Mouse (Mus musculus): ENCODE data around the gene Tsr3. TPM values are rescaled to one million over a fixed set of nuclear protein-coding genes. Genes with fewer than 3 reads are reported as not detected.

The Tsr3 gene
- total RNA-seq, 1 experiment from 2014 or later = 20.5 TPM

DNA sequence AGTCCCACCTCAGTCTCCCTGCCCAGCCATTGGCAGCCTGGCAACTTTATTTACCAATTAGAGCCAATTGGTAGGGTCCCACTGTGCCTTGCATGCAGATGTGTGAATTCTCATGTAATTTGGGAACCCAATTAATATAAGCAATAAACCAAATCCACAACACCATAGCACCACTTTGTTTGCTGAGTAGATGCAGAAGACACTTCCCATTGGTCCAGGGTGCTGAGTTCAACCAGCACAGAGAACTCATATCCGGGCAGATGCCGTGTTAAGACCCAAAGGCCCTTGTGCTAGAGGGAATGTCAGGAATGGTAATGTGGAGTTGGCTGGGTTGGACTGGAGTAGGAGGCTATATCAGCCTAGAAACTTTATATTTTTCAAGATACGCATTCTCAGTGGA is 35.9 kb downstream of the Tsr3 start:
- no peak for ATAC-seq (ENCODE audit: extremely low read depth, insufficient number of reproducible peaks, low FRiP score, poor library complexity, severe bottlenecking)

- ATAC-seq (ENCODE audit: extremely low read depth, insufficient number of reproducible peaks, low FRiP score, poor library complexity, severe bottlenecking) = 0 out of 2 replicates have a peak, but pooled peaks have one; percentile 33
Observed at GRCm38 (mm10) chr17:25282133-25282532, 42.2 kb downstream of the Tsr3 start.

GRCm38 (mm10) chr17:25285033-25285432 is 45.1 kb downstream of the Tsr3 start:
- peak; percentile 86; the same call in 1 of the 2 replicates for ATAC-seq (ENCODE audit: extremely low read depth, insufficient number of reproducible peaks, low FRiP score, poor library complexity, severe bottlenecking)

DNA sequence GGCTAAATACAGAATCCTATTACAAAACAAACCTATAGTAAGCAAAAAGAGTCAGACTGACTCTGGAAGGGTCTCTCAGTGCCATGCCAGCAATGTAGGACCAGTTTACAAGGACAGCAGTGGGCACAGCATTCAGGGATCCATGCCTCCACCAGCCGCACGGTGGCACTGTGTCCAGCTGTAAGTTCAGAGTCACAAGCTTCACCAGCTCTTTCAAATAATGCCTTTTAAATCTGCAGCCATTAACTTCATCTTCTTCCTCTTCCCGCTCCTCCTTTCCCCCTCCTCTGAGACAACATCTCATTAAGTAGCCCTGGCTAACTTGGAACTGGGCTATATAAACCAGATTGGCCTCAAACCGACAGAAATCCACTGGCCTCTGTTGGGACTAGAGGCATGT is 48.9 kb downstream of the Tsr3 start:
- peak; percentile 58; the same call in 1 of the 2 replicates for ATAC-seq (ENCODE audit: extremely low read depth, insufficient number of reproducible peaks, low FRiP score, poor library complexity, severe bottlenecking)

GRCm38 (mm10) chr17:25290411-25290810 is 50.4 kb downstream of the Tsr3 start:
- no peak for ATAC-seq (ENCODE audit: extremely low read depth, insufficient number of reproducible peaks, low FRiP score, poor library complexity, severe bottlenecking)

Other genes with a start within 250 kb of the Tsr3 start
- gene Cramp1l, start 224.4 kb upstream of the Tsr3 start, total RNA-seq (2017) = 18.3 and 20.7 TPM in 2 replicates
- 40.9 and 48.3 TPM in 2 replicates for gene Ift140, start 224.1 kb upstream of the Tsr3 start, total RNA-seq (2017)
- not detected in 2 replicates for gene Tmem204, start 156.6 kb upstream of the Tsr3 start, total RNA-seq (2017)
- 17.4 and 19.6 TPM in 2 replicates for gene Telo2, start 124.2 kb upstream of the Tsr3 start, total RNA-seq (2017)
- gene Ptx4, start 119.4 kb upstream of the Tsr3 start, total RNA-seq (2017) = not detected in 2 replicates
- gene Clcn7, start 106.8 kb upstream of the Tsr3 start, total RNA-seq (2017) = 21.5 and 25.0 TPM in 2 replicates
- gene Ccdc154, start 77.7 kb upstream of the Tsr3 start, total RNA-seq (2017) = 0.12 TPM in 1 of 2 replicates, not detected in the other
- gene Gm38655, start 64.7 kb upstream of the Tsr3 start, total RNA-seq (2017) = not detected in 2 replicates
- gene BC003965, start 55.6 kb upstream of the Tsr3 start, total RNA-seq (2017) = 6.8 TPM in 2 replicates
- gene Unkl, start 51.8 kb upstream of the Tsr3 start, total RNA-seq (2017) = 20.4 and 23.8 TPM in 2 replicates
- 14.4 and 19.4 TPM in 2 replicates for gene Gnptg, start within 50 bp of the Tsr3 start, total RNA-seq (2017)
- 5.4 and 7.8 TPM in 2 replicates for gene Baiap3, start 16.2 kb downstream of the Tsr3 start, total RNA-seq (2017)
- 303 and 329 TPM in 2 replicates for gene Ube2i, start 34.5 kb downstream of the Tsr3 start, total RNA-seq (2017)
- 0.58 TPM in 1 of 2 replicates, not detected in the other for gene Prss34, start 58.2 kb downstream of the Tsr3 start, total RNA-seq (2017)
- gene Prss28, start 68.5 kb downstream of the Tsr3 start, total RNA-seq (2017) = not detected in 2 replicates
- gene Prss29, start 78.5 kb downstream of the Tsr3 start, total RNA-seq (2017) = not detected in 2 replicates
- not detected in 2 replicates for gene Tpsab1, start 105.4 kb downstream of the Tsr3 start, total RNA-seq (2017)
- not detected in 2 replicates for gene Tpsb2, start 126.1 kb downstream of the Tsr3 start, total RNA-seq (2017)
- gene Tpsg1, start 129.1 kb downstream of the Tsr3 start, total RNA-seq (2017) = not detected in 2 replicates
- 1.5 and 4.3 TPM in 2 replicates for gene Cacna1h, start 193.6 kb downstream of the Tsr3 start, total RNA-seq (2017)
- gene Tekt4, start 214.4 kb downstream of the Tsr3 start, total RNA-seq (2017) = not detected in 2 replicates

Measured in neutrophil, adult 5-6 weeks (primary cell).